Mouse (Mus musculus) inflammation-experienced regulatory T-cells, adult 16 weeks (primary cell): ENCODE data around the gene Slc10a3. TPM values are rescaled to one million over a fixed set of nuclear protein-coding genes. Genes with fewer than 3 reads are reported as not detected.

ENCODE experiments used
- polyA plus RNA-seq: library from polyadenylated mRNA; unstranded; fragments of 100-300 nt; shearing (Covaris generic); gene quantifications from one replicate; pipeline ENCODE4 v1.2.1, GENCODE M21; 2017

Slc10a3 gene
- 48.1 TPM for polyA plus RNA-seq

DNA sequence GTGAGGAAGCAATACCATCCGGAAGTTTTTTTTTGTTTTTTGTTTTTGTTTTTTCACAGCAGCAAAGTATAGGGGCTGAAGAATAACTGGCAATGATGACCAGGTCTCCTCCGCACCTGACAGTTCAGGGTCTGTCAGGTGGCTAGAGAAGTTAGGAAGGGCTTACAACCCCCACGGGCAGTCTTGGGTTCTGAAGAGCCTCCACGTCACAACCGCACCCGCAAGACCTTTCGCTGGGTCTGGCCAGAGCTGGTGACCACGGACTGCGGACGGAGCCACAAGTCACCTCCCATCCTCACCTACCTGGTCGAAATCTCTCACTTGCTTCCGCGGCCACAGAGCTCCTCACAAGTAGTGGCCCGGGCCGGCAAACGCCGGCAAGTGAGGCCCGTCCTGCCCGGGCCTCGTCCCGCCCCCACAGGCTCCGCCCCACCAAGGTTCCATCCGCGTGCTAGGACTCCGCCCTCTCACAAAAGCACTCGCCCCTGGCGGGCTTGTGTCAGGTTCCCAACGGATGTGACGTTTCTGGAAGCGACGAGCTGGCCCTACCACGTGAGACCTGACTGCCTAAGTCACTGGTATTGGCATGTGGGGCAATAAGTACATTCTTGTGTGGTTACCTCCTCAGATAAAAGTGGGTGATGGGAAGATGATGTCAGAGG, at the start of gene Slc10a3, which contains the start of gene Ubl4a:
Gene Slc10a3, minus strand, starts transcription at position 462 of the 662 bp plus-strand sequence.
Gene Ubl4a, minus strand, starts transcription at position 331 of the 662 bp plus-strand sequence.

DNA sequence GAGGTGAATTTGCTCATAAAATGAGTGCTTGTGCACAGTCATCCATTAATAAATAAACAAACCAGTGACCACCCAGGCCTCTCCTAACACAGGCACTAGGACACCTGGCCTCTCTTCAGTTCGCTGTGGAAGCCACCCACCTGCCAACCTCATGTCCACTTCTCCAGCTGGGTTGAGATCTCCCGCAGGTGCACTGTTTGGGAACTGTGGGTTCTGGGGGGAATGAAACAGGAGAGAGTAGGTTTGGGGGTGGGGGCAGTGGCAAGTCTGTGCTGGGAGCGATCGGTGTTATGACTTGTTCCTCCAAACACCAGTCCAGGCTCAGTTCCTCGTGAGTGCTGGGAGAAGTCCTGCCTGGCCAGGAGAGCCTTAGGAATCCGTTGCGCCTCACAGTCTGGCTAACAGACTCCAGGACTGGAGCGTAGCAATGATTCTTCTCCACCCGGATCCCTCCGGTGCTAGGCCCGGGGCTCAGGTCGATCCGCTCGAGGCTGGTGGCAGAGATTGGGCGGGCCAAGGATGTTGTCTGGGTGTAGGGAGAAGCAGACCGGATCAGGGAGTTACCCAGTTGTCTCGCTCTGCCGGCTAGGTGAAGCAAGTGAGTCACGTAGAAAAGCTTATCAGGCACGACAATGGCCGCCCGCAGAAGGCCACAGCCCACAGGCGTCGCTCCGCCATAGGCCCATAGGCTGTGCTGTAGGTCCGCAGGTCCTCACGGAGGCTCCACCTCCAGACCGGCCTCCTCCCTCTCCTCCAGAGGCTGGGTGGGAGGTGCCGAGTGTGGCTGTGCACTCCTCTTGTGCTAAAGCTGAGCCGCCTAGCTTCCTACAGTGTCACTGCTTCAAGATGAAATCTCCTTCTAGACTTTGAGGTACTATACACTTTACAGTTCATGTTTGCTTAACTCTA, 19.6 kb upstream of the Slc10a3 start, which contains the start of the genes Fam3a and Ikbkg:
Gene Fam3a, minus strand, starts transcription at position 738 of the 909 bp plus-strand sequence.
Gene Ikbkg, plus strand, starts transcription at position 756 of the 909 bp plus-strand sequence.

GRCm38 (mm10) chrX:74353467-74353770, 19.7 kb downstream of the Slc10a3 start, which contains the start of gene Lage3:
Gene Lage3 (minus strand): TSS chrX:74353618.

DNA sequence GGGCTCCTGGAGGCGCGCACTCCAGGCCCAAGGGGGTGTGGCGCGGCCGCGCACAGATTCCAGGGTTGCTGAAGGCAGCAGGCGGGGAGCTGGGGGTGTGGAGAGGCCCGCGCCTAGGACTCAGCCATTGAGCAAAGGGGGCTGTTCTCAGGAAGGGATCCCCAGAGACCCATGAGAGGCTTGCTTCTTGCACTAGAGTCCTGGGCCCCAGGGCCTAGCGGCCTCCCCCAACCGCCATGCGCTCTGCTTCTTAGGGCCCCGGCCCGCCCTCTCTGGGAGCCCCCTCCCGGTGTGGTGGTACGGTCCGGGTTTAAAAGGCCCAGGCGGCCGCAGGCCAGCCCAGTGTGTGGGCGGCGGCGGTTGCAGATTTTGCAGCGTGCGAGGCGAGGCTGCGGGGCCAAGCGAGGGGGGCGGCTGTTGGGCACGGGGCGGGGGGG, 44.4 kb downstream of the Slc10a3 start, which contains the start of gene Plxna3:
Gene Plxna3, plus strand, starts transcription at position 342 of the 437 bp plus-strand sequence.

Other genes starting within 250 kb of the Slc10a3 start
- gene Opn1mw, start 245.9 kb downstream of the Slc10a3 start, polyA plus RNA-seq: not detected
- gene Mecp2, start 238.0 kb downstream of the Slc10a3 start, polyA plus RNA-seq: 46.0 TPM
- not detected for gene Tex28, start 205.5 kb downstream of the Slc10a3 start, polyA plus RNA-seq
- gene Tktl1, start 196.1 kb downstream of the Slc10a3 start, polyA plus RNA-seq: 2.4 TPM
- 352 TPM for gene Flna, start 123.5 kb downstream of the Slc10a3 start, polyA plus RNA-seq
- 63.3 TPM for gene Emd, start 118.7 kb downstream of the Slc10a3 start, polyA plus RNA-seq
- 85.1 TPM for gene Rpl10, start 102.5 kb downstream of the Slc10a3 start, polyA plus RNA-seq
- 180 TPM for gene Taz, start 91.4 kb downstream of the Slc10a3 start, polyA plus RNA-seq
- 26.0 TPM for gene Dnase1l1, start 91.0 kb downstream of the Slc10a3 start, polyA plus RNA-seq
- gene Atp6ap1, start 76.3 kb downstream of the Slc10a3 start, polyA plus RNA-seq: 197 TPM
- 335 TPM for gene Gdi1, start 68.4 kb downstream of the Slc10a3 start, polyA plus RNA-seq
- 60.5 TPM for gene Fam50a, start 60.3 kb downstream of the Slc10a3 start, polyA plus RNA-seq
- 6.8 TPM for gene Plxna3, start 44.3 kb downstream of the Slc10a3 start, polyA plus RNA-seq
- gene Lage3, start 19.7 kb downstream of the Slc10a3 start, polyA plus RNA-seq: 57.9 TPM
- gene Ubl4a, start 131 bp downstream of the Slc10a3 start, polyA plus RNA-seq: 65.9 TPM
- 41.3 TPM for gene Fam3a, start 19.9 kb upstream of the Slc10a3 start, polyA plus RNA-seq
- gene Ikbkg, start 19.9 kb upstream of the Slc10a3 start, polyA plus RNA-seq: 60.3 TPM
- gene G6pdx, start 55.8 kb upstream of the Slc10a3 start, polyA plus RNA-seq: 64.2 TPM
- not detected for gene Gm6880, start 108.0 kb upstream of the Slc10a3 start, polyA plus RNA-seq
- not detected for gene Olfr1326-ps1, start 201.5 kb upstream of the Slc10a3 start, polyA plus RNA-seq
- not detected for gene Olfr1325, start 219.3 kb upstream of the Slc10a3 start, polyA plus RNA-seq